Mouse (Mus musculus): ENCODE data around the gene Defb21.

DNA sequence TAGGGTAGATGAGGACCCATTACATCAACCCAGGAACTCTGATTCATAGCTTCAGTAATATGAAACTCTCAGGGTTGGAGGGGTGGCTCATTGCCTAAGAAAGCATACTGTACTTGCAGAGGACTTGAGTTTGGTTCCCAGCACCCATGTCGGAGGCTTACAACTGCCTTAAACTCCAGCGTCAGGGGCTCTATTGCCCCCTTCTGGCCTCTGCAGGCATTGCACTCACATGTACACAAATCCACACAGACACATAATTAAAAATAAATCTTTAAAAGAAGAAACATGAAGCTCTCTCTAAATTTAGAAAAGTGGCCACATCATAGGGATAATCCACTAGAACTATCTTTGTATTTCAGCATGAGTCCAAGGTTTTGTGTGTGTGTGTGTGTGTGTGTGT, 29.6 kb upstream of the Defb21 start:
- peak; percentile 71 for TF ChIP-seq CTCF (IDR thresholded peaks at IDR 0.05; ENCODE audit: control insufficient read depth, insufficient read depth, insufficient replicate concordance, low read depth, low read length)
- TF ChIP-seq POLR2A (IDR thresholded peaks at IDR 0.05; ENCODE audit: control insufficient read depth, low read depth, low read length) = no peak

All from testis, adult 2 months (tissue).